Mouse (Mus musculus) embryonic facial prominence, embryonic 10.5 days (tissue): ENCODE data around the gene Nicn1. TPM values are rescaled to one million over a fixed set of nuclear protein-coding genes. Genes with fewer than 3 reads are reported as not detected.
A peak's percentile ranks its signal among the peaks of the same experiment; 100 is the strongest.
"Not testable (repeated sequence)": the region's sequence is repeated elsewhere in the genome, so short reads cannot be mapped to it uniquely, and the experiment has no call there.

ENCODE experiments used
- DNase-seq: peaks from one replicate; pipeline ENCODE4 v3.0.0-alpha.2; 2017; ENCODE audit warnings: low spot score
- H3K27ac ChIP-seq: fragments of 300-500 bp; sonication (generic); replicated peaks from 2 replicates; pipeline ENCODE4 v1.5.1; 2016; ENCODE audit warnings: mild to moderate bottlenecking
- H3K27me3 ChIP-seq: fragments of 300-500 bp; sonication (generic); replicated peaks from 2 replicates; pipeline ENCODE4 v1.6.1; 2016; ENCODE audit warnings: low read depth, mild to moderate bottlenecking; ENCODE audit not compliant: poor library complexity, severe bottlenecking
- H3K36me3 ChIP-seq: fragments of 300-500 bp; sonication (generic); replicated peaks from 2 replicates; pipeline ENCODE4 v1.6.1; 2016; ENCODE audit warnings: mild to moderate bottlenecking, moderate library complexity
- H3K4me1 ChIP-seq: fragments of 300-500 bp; sonication (generic); 2 replicates; pipeline ENCODE4 v1.6.1; 2016
- H3K4me3 ChIP-seq: fragments of 300-500 bp; sonication (generic); 2 replicates; pipeline ENCODE4 v1.5.1; 2016; ENCODE audit warnings: mild to moderate bottlenecking, moderate library complexity
- H3K9me3 ChIP-seq: fragments of 300-500 bp; sonication (generic); 2 replicates; pipeline ENCODE4 v1.6.1; 2016; ENCODE audit warnings: mild to moderate bottlenecking
- WGBS: fragments of 180-500 bp; shearing (Covaris S2); methylation state at CpG from one replicate; pipeline ENCODE4 v1.1.7; 2016; 5-methylcytosine and 5-hydroxymethylcytosine counted together
- polyA plus RNA-seq: library from polyadenylated mRNA; unstranded; fragments of >200 nt; fragmentation: Nextera tagmentation; extraction: Ambion mirVana; gene quantifications from 2 replicates; pipeline ENCODE4 v1.2.1, GENCODE M21; 2016

The Nicn1 gene
- polyA plus RNA-seq, 1 experiment from 2014 or later: 39.3 TPM

- H3K36me3 ChIP-seq, H3K9me3 ChIP-seq, H3K27ac ChIP-seq, DNase-seq, H3K27me3 ChIP-seq, H3K4me3 ChIP-seq: not testable (repeated sequence)
- 84% methylated on average over 6 of the region's 6 CpGs for WGBS
- peaks cover 12% of the 10 kb centered on the region for H3K4me1 ChIP-seq
Observed at GRCm38 (mm10) chr9:108287526-108288238, 2.5 kb upstream of the Nicn1 start.

DNA sequence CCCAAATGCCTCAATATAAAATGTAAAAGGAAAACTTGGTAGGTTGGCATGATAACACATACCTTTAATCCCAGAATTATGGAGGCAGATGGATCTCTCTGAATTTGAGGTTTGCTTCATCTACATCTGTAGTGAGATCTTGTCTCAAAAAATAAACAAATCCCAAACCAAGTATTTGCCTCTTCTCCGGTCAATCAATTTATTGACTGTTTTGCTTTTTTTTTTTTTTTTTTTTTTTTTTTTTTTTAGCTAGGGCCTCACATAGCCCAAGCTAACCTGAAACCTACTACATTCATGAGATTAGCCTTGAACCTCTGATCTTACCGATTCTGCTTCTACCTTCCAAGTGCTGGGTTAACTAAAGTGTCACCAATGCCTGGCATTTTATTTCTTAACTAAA lies 882 bp upstream of the Nicn1 start:
- peaks cover 12% of the 10 kb centered on the region for H3K4me1 ChIP-seq
- H3K36me3 ChIP-seq: peaks cover 7% of the 10 kb centered on the region
- no peaks in the 10 kb centered on the region for H3K9me3 ChIP-seq
- 63% methylated on average over 2 of the region's 2 CpGs for WGBS
- H3K27me3 ChIP-seq: no peaks in the 10 kb centered on the region
- peak overlapping the region; percentile 69 for H3K4me3 ChIP-seq
- H3K27ac ChIP-seq: peak overlapping the region; percentile 93
- no peak for DNase-seq

GRCm38 (mm10) chr9:108290773-108291172 lies 544 bp downstream of the Nicn1 start:
- 47% methylated on average over 6 of the region's 6 CpGs for WGBS
- peaks cover 21% of the 10 kb centered on the region for H3K36me3 ChIP-seq

DNA sequence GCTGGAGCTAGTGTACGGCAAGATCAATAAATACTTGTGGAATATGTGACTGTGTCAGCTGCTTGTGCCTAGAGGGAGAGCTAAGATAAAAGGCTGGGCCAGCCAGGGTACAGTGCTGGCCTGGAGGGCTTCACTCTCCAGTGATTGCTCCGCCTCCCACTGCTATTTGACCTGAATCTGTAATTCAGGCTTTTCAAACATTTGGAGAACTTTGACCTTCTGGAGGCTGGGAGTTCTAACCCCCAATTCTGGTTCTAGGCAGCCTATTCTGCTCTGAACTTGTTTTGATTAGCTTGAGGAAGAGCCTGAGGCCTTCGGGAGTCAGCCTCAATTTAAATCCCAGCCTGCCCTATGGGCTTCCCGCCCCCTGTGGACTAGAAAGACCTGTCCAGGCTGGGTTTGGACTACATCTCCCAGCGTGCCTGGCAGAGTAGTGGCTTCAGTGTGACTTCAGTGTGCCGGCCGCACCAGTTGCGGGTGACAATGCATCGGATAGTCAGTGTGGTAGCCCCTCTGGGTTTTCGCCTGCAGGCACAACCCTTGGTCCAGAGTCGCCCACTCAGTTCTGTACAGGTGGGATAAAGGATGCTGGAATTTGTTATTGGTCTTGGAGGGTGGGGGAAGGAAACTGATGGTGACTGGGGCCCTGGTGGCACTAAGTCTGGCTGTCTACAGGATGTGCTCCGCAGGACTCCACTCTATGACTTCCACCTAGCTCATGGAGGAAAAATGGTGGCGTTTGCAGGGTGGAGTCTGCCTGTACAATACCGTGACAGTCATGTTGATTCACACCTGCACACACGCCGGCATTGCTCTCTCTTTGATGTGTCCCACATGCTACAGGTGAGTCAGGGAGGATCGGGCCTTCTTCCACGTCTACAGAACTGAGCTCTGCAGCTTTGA lies 6.5 kb downstream of the Nicn1 start, which contains the start of gene Amt:
TSS of gene Amt (plus strand) at position 401 of the 903 bp plus-strand sequence.
- WGBS: 19% methylated on average over 18 of the region's 18 CpGs
- H3K27me3 ChIP-seq: no peaks in the 10 kb centered on the region
- H3K4me1 ChIP-seq: peaks cover 22% of the 10 kb centered on the region
- DNase-seq: peak; percentile 80
- peak within 1 kb of the TSS; percentile 58 for H3K4me3 ChIP-seq
- peaks cover 47% of the 10 kb centered on the region for H3K36me3 ChIP-seq
- H3K27ac ChIP-seq: peak within 1 kb of the TSS; percentile 85
- H3K9me3 ChIP-seq: no peaks in the 10 kb centered on the region

More at GRCm38 (mm10) chr9:108290773-108291172, 544 bp downstream of the Nicn1 start:
- Histone ChIP-seq H3K4me1 (peaks cover 14% of the 10 kb centered on the region), H3K4me3 (peak overlapping the region; percentile 69), H3K9me3 (no peaks in the 10 kb centered on the region), H3K27me3 (no peaks in the 10 kb centered on the region), H3K27ac (peak overlapping the region; percentile 93)
- no peak for DNase-seq

DNA sequence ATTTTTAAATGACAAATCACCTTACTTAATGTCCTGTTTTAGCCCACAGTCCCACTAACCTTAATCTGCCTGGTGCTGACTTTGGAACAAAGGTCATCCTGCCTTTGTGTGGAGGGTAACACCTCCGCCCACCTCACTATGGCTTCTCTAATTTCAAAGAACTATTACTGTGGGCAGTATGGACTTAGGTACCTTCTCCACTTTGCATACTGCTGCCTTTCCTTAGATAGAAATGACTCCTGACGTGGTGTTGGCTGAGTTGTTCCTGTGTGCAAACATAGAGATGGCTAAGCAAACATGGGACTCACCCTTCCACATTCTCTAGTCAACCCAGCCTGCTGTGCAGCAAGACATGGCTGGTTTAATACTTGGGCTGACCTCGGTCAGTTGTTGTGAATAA lies 11.6 kb downstream of the Nicn1 start:
- H3K27ac ChIP-seq: no peak overlapping the region
- no peak for DNase-seq
- H3K9me3 ChIP-seq: no peaks in the 10 kb centered on the region
- peaks cover 51% of the 10 kb centered on the region for H3K36me3 ChIP-seq
- H3K4me3 ChIP-seq: no peak overlapping the region
- H3K27me3 ChIP-seq: no peaks in the 10 kb centered on the region
- WGBS: 83% methylated on average over 3 of the region's 3 CpGs
- H3K4me1 ChIP-seq: peaks cover 19% of the 10 kb centered on the region

- Histone ChIP-seq H3K4me1 (peaks cover 32% of the 10 kb centered on the region), H3K36me3 (peaks cover 44% of the 10 kb centered on the region), H3K27ac (peak overlapping the region; percentile 99; the same call in 1 of the 2 replicates), H3K9me3 (no peaks in the 10 kb centered on the region), H3K4me3 (peak overlapping the region; percentile 94), H3K27me3 (no peaks in the 10 kb centered on the region)
- WGBS: 88% methylated on average over 4 of the region's 4 CpGs
- no peak for DNase-seq
Observed at GRCm38 (mm10) chr9:108304716-108305115, 14.5 kb downstream of the Nicn1 start.

DNA sequence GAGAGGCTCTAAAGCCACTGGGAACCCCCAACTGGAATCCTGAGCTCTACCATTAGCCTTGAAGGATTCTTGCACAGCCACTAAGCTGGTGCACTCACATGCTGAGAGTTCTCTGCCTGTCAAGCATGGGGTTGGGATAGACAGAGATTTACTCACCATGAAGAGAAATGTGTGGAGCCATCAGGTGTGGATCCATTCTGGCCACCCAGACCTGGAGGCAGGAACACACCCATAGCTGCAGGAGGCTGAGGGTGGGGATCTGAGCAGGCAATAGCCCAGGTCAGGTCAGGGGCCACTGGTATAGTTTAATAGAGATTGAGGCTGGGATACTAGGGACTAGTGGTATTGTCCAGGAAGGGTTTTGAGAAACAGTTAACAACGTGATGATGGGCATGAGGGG lies 14.9 kb downstream of the Nicn1 start:
- Histone ChIP-seq H3K36me3 (peaks cover 42% of the 10 kb centered on the region), H3K27ac (peak overlapping the region; percentile 99), H3K4me3 (peak overlapping the region; percentile 94), H3K27me3 (no peaks in the 10 kb centered on the region), H3K9me3 (no peaks in the 10 kb centered on the region), H3K4me1 (peaks cover 36% of the 10 kb centered on the region)
- no peak for DNase-seq
- WGBS: 9% methylated on average over 1 of the region's 1 CpGs

DNA sequence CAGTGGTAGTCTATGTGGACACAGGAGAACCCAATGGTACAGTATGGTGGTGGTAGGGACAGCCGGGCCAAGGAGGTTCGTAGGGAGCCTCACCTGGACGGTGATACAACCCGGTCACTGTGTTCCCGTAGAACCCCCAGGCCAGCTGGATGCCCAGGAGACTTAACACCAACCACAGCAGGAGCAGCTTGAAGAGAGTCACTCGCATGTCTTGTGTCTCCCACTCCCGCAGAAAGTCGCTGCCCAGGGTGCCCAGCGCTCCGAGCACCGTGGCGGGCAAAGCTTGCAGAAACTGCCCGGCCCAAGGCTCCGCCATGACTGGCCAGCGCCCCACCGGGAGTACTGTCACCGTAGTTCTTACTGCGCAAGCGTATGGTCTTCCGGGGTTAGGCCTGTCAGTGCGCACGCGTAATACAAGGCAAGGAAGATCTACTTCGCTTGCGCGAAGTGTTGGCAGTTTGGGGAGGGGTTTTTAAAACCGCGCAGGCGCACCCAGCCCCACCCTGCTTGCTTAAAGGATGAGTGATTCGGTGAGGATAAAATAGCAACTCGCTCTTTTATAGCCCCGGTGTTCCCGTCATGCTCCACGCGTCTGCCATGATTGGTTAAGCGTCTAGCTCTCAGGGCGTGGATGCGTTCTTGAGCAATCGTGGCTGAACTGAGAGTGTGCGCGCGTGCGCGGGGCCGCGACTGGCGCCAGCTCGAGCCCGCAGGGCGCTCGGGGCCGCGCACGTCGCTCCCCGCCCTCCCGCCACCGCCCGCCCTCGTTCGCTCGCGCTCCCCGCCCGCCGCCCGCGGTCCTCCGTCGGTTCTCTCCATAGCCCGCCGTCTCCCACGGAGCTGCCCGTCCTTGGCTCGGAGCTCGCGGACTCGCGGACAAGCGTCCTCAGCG lies 15.6 kb downstream of the Nicn1 start, which contains the start of the genes Rhoa and Tcta:
TSS of gene Rhoa (plus strand) at position 501 of the 892 bp plus-strand sequence.
TSS of gene Tcta (minus strand) at position 532 of the 892 bp plus-strand sequence.
- H3K4me3 ChIP-seq: peak within 1 kb of the TSS; percentile 94
- WGBS: under 1% methylated on average over 81 of the region's 81 CpGs
- H3K9me3 ChIP-seq: no peaks in the 10 kb centered on the region
- H3K4me1 ChIP-seq: peaks cover 36% of the 10 kb centered on the region
- DNase-seq: peak; percentile 98
- H3K27me3 ChIP-seq: no peaks in the 10 kb centered on the region
- H3K27ac ChIP-seq: peak within 1 kb of the TSS; percentile 99
- peaks cover 36% of the 10 kb centered on the region for H3K36me3 ChIP-seq

- H3K36me3 ChIP-seq: peaks cover 34% of the 10 kb centered on the region
- H3K4me3 ChIP-seq: peak overlapping the region; percentile 94
- DNase-seq: peak; percentile 87
- peak overlapping the region; percentile 99 for H3K27ac ChIP-seq
- no peaks in the 10 kb centered on the region for H3K9me3 ChIP-seq
- WGBS: under 1% methylated on average over 48 of the region's 51 CpGs
- no peaks in the 10 kb centered on the region for H3K27me3 ChIP-seq
- peaks cover 36% of the 10 kb centered on the region for H3K4me1 ChIP-seq
Observed at GRCm38 (mm10) chr9:108306571-108306980, 16.3 kb downstream of the Nicn1 start.

- 27% methylated on average over 12 of the region's 12 CpGs for WGBS
- peak overlapping the region; percentile 94 for H3K4me3 ChIP-seq
- no peak for DNase-seq
Observed at GRCm38 (mm10) chr9:108307021-108307807, 17.0 kb downstream of the Nicn1 start.

GRCm38 (mm10) chr9:108308141-108308540 lies 17.9 kb downstream of the Nicn1 start:
- Histone ChIP-seq H3K4me3 (peak overlapping the region; percentile 94), H3K27me3 (no peaks in the 10 kb centered on the region), H3K27ac (no peak overlapping the region), H3K36me3 (peaks cover 23% of the 10 kb centered on the region), H3K9me3 (no peaks in the 10 kb centered on the region), H3K4me1 (peaks cover 36% of the 10 kb centered on the region)
- no peak for DNase-seq
- 78% methylated on average over 2 of the region's 2 CpGs for WGBS

More at GRCm38 (mm10) chr9:108307021-108307807, 17.0 kb downstream of the Nicn1 start:
- Histone ChIP-seq H3K9me3 (no peaks in the 10 kb centered on the region), H3K4me1 (peaks cover 36% of the 10 kb centered on the region), H3K27ac (peak overlapping the region; percentile 99), H3K27me3 (no peaks in the 10 kb centered on the region), H3K36me3 (peaks cover 29% of the 10 kb centered on the region)
